In genomic region chr10:60173035-60173434, GRCm38 (mm10) we compare ENCODE assay signal across 9 mouse cellular contexts. TPM values are rescaled to one million over a fixed set of nuclear protein-coding genes. Genes with fewer than 3 reads are reported as not detected.
DNase-seq lines count a peak whose midpoint lies in the region; ATAC-seq and TF ChIP-seq lines count a peak whose summit lies in the region.
"Had no signal": no experiment of that assay in that cellular context is flagged by ENCODE, and none has a peak within 500 bp of the region (broad histone marks: within the 10 kb centered on the region; RNA-seq: fewer than 3 reads in every experiment).

No protein-coding gene starts in this region.

- no peak overlapping the region for H3K27ac ChIP-seq in kidney, adult 2 months (ENCODE audit: insufficient read depth, low read depth, low read length)
- H3K27ac ChIP-seq in lung, postnatal 0 days (ENCODE audit: low read length) = no peak overlapping the region
- H3K27ac ChIP-seq: stomach, embryonic 15.5 days had no signal

- no peaks in the 10 kb centered on the region for H3K36me3 ChIP-seq in kidney, adult 2 months (ENCODE audit: control insufficient read depth, insufficient read depth, low read length)
- no peaks in the 10 kb centered on the region for H3K36me3 ChIP-seq in lung, postnatal 0 days (ENCODE audit: insufficient read depth, low read length)
- H3K36me3 ChIP-seq: stomach, embryonic 15.5 days had no signal

- H3K27me3 ChIP-seq in kidney, adult 2 months (replicated peaks; ENCODE audit: control insufficient read depth, insufficient read depth, low read length) = no peaks in the 10 kb centered on the region
- H3K27me3 ChIP-seq in lung, postnatal 0 days (replicated peaks; ENCODE audit: insufficient read depth, low read length) = no peaks in the 10 kb centered on the region
- H3K27me3 ChIP-seq: stomach, embryonic 15.5 days had no signal

- no peak overlapping the region for H3K4me3 ChIP-seq in kidney, adult 2 months (ENCODE audit: insufficient read depth, low read depth, low read length)
- H3K4me3 ChIP-seq in lung, postnatal 0 days (ENCODE audit: low read depth, low read length) = no peak overlapping the region
- H3K4me3 ChIP-seq: stomach, embryonic 15.5 days had no signal

- TF ChIP-seq POLR2A in kidney, adult 2 months (IDR thresholded peaks at IDR 0.05; ENCODE audit: low read depth, low read length) = no peak

- peak; percentile 30 for DNase-seq in kidney, adult 2 months
- no peak for DNase-seq in kidney, adult 18-20 months
- peak; percentile 88 for DNase-seq in adrenal gland, postnatal 10 days
- peak; percentile 50 for DNase-seq in gastrocnemius, postnatal 14 days
- no peak for DNase-seq in lung, postnatal 0 days (ENCODE audit: low spot score)
- DNase-seq in spleen, postnatal 4 days (ENCODE audit: low spot score in 2 of 2) = no peak
- DNase-seq in spleen, adult 18-20 months = no peak

- intact Hi-C loops in gastrocnemius, postnatal 14 days (cut with DNase I; ENCODE audit: low total_unique reads) = no loop called here

- no peaks in the 10 kb centered on the region for H3K4me1 ChIP-seq in kidney, adult 2 months (ENCODE audit: control insufficient read depth, insufficient read depth, low read length)
- H3K4me1 ChIP-seq in lung, postnatal 0 days (ENCODE audit: insufficient read depth, low read depth, low read length) = no peaks in the 10 kb centered on the region
- H3K4me1 ChIP-seq: stomach, embryonic 15.5 days had no signal

- WGBS in kidney, adult 2 months = 44% methylated on average over 10 of the region's 10 CpGs
- 47% methylated on average over 10 of the region's 10 CpGs for WGBS in lung, postnatal 0 days

- no peak for TF ChIP-seq EP300 in lung, postnatal 0 days (IDR thresholded peaks at IDR 0.05)

- H3K9me3 ChIP-seq in lung, postnatal 0 days (ENCODE audit: low read length) = no peaks in the 10 kb centered on the region
- H3K9me3 ChIP-seq: stomach, embryonic 15.5 days had no signal

- ATAC-seq in lung, postnatal 0 days = peak; percentile 16; the same call in 1 of the 2 replicates
- no peak for ATAC-seq in erythroblast, adult 5-6 weeks (replicated peaks; ENCODE audit: low FRiP score, poor library complexity, severe bottlenecking)

- H3K9ac ChIP-seq in lung, postnatal 0 days (replicated peaks; ENCODE audit: low read depth) = no peak overlapping the region
- H3K9ac ChIP-seq: stomach, embryonic 15.5 days had no signal

- TF ChIP-seq CTCF in kidney, adult 2 months (conservative IDR thresholded peaks at IDR 0.05; ENCODE audit: insufficient read depth, insufficient read length, low read depth, low read length) = no peak
- TF ChIP-seq CTCF in lung, postnatal 0 days (IDR thresholded peaks at IDR 0.05) = no peak

- H3K4me2 ChIP-seq in lung, postnatal 0 days (replicated peaks; ENCODE audit: low read depth, low read length) = no peak overlapping the region
- H3K4me2 ChIP-seq: stomach, embryonic 15.5 days had no signal

RNA-seq across cellular contexts. Expression of gene Chst3, which starts 46.0 kb away (rescaled TPM):
- 3.6 and 4.3 TPM in 2 replicates for polyA plus RNA-seq in kidney, adult 2 months (2012; rRNA removed)
- 1 to 10 TPM; 2.8 to 3.0 TPM for total RNA-seq in adrenal gland, postnatal 10 days (2021)
- total RNA-seq in gastrocnemius, postnatal 14 days (2021) = 1 to 10 TPM; 1.1 to 1.4 TPM
- 1.8 TPM in 2 replicates for polyA plus RNA-seq in lung, postnatal 0 days (2015; fragmentation: Nextera tagmentation; extraction: Ambion mirVana)
- total RNA-seq in erythroblast, adult 5-6 weeks (2015; ENCODE audit: low replicate concordance) = not detected in 2 replicates
- not detected in 2 replicates for total RNA-seq in erythroblast, adult 5-6 weeks (2017; ENCODE audit: low replicate concordance)

Comparison
In these comparisons a context has a peak if more than half of its experiments do, and no peak if none do; other contexts are left out.
1. DNase-seq: peak in kidney, adult 2 months (single experiment), adrenal gland, postnatal 10 days (single experiment) and gastrocnemius, postnatal 14 days (single experiment); none in kidney, adult 18-20 months (single experiment), lung, postnatal 0 days (single experiment), spleen, postnatal 4 days (0 of 2) and spleen, adult 18-20 months (0 of 2).